Mouse (Mus musculus): ENCODE measurements at regions not wholly inside any gene's neighbourhood (a gene's known extent, or its start where the extent isn't known, plus 50 kb on each side); places are given as distances from the start of the nearest gene placed in this dataset.

DNA sequence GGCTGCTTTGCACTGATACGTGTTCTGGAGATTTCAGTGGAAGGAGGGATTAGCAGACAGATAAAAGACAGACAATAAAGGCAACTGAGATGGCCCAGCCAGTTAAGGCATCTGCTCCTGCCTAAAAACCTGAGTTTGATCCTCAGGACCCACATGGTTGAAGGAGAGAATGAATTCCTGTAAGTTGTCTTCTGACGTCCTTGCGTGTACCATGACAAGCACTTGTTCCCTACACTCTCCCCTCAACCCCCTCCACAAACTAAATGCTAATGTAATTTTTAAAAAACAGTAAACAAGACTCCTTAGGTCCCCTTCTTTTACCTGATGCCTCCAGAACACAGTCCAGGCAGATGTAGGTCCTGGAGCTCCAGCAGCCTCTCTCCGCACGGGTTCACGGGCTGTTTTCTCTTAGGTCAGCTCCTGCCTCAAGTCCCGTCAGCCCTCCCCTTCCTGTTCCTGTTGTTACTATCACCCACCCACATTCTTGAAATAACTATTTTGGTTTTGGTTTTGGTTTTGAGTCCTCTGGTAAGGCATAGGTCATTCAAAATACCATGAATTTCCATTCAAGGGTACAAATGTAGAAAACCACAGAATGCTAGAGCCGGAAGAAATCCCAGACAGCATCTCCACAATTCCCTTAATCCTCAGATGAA is 71.3 kb upstream of the Tgif1 start:
- no peak overlapping the region for H3K4me2 ChIP-seq (ENCODE audit: low read length)
- 77% methylated on average over 8 of the region's 8 CpGs for WGBS
- peak; percentile 54 for DNase-seq (ENCODE audit: low spot score)

DNA sequence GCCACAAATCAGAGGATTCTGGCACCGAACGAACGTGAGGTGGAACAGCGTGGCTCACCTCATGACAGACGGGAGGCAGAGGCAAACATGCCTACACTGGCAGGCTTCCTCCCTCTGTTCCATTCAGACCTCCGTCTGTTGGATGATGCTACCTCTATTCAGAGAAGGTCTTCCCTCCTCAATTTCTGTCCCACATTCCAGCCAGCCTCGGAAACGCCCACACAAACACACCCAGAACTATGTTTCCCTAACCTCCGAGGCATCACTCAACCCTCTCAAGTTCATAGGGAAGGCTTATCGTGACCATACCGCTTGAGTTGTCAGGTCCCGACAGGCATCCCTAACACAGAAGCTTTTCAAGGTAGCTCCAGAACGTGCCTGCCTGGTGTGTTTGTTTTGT is 68.3 kb upstream of the Tgif1 start:
- Histone ChIP-seq H3K4me1 (replicated peaks; ENCODE audit: insufficient read depth, low read length) (no peaks in the 10 kb centered on the region), H3K27me3 (ENCODE audit: insufficient read depth, low read length) (no peaks in the 10 kb centered on the region), H3K4me3 (replicated peaks; ENCODE audit: low read depth, low read length) (no peak overlapping the region), H3K9ac (ENCODE audit: low read depth, low read length) (no peak overlapping the region), H3K4me2 (ENCODE audit: low read length) (no peak overlapping the region), H3K9me3 (replicated peaks; ENCODE audit: low read length) (no peaks in the 10 kb centered on the region), H3K36me3 (ENCODE audit: insufficient read depth, low read length) (no peaks in the 10 kb centered on the region), H3K27ac (no peak overlapping the region)
- no peak for ATAC-seq (replicated peaks; ENCODE audit: low FRiP score, low read depth)
- 41% methylated on average over 13 of the region's 13 CpGs for WGBS
- no peak for DNase-seq (ENCODE audit: low spot score)
- TF ChIP-seq CTCF (IDR thresholded peaks at IDR 0.05; ENCODE audit: low read depth) = no peak

More for the DNA sequence above, 71.3 kb upstream of the Tgif1 start:
- Histone ChIP-seq H3K27me3 (ENCODE audit: insufficient read depth, low read length) (no peaks in the 10 kb centered on the region), H3K4me1 (replicated peaks; ENCODE audit: insufficient read depth, low read length) (no peaks in the 10 kb centered on the region), H3K27ac (no peak overlapping the region), H3K36me3 (ENCODE audit: insufficient read depth, low read length) (no peaks in the 10 kb centered on the region), H3K9ac (ENCODE audit: low read depth, low read length) (no peak overlapping the region), H3K4me3 (replicated peaks; ENCODE audit: low read depth, low read length) (no peak overlapping the region), H3K9me3 (replicated peaks; ENCODE audit: low read length) (no peaks in the 10 kb centered on the region)
- no peak for TF ChIP-seq CTCF (IDR thresholded peaks at IDR 0.05; ENCODE audit: low read depth)
- ATAC-seq (replicated peaks; ENCODE audit: low FRiP score, low read depth) = no peak

DNA sequence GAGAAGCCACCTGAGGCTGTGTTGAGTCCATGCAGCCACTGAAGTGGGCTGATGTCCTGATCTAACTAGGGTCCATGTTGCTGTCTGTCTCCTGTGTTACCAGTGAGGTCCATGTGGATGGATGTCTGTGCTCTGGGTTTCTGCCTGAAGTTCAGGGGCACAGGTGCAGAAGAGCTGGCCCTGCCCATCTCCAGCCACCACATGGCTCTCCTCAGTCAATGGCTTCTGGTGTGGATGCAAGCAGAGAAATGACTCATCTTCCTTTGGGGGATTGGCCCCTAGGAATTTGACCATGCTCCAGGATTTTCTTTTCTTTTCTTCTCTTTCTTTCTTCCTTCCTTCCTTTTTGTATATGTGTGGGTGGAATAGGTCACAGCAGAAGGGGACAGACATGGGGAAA is 66.8 kb upstream of the Tgif1 start:
- Histone ChIP-seq H3K27me3 (ENCODE audit: insufficient read depth, low read length) (no peaks in the 10 kb centered on the region), H3K4me2 (ENCODE audit: low read length) (no peak overlapping the region), H3K4me1 (replicated peaks; ENCODE audit: insufficient read depth, low read length) (no peaks in the 10 kb centered on the region), H3K9me3 (replicated peaks; ENCODE audit: low read length) (no peaks in the 10 kb centered on the region), H3K4me3 (replicated peaks; ENCODE audit: low read depth, low read length) (no peak overlapping the region), H3K36me3 (ENCODE audit: insufficient read depth, low read length) (no peaks in the 10 kb centered on the region), H3K27ac (no peak overlapping the region), H3K9ac (ENCODE audit: low read depth, low read length) (no peak overlapping the region)
- TF ChIP-seq CTCF (IDR thresholded peaks at IDR 0.05; ENCODE audit: low read depth) = no peak
- ATAC-seq (replicated peaks; ENCODE audit: low FRiP score, low read depth) (no peak), DNase-seq (ENCODE audit: low spot score) (no peak)

DNA sequence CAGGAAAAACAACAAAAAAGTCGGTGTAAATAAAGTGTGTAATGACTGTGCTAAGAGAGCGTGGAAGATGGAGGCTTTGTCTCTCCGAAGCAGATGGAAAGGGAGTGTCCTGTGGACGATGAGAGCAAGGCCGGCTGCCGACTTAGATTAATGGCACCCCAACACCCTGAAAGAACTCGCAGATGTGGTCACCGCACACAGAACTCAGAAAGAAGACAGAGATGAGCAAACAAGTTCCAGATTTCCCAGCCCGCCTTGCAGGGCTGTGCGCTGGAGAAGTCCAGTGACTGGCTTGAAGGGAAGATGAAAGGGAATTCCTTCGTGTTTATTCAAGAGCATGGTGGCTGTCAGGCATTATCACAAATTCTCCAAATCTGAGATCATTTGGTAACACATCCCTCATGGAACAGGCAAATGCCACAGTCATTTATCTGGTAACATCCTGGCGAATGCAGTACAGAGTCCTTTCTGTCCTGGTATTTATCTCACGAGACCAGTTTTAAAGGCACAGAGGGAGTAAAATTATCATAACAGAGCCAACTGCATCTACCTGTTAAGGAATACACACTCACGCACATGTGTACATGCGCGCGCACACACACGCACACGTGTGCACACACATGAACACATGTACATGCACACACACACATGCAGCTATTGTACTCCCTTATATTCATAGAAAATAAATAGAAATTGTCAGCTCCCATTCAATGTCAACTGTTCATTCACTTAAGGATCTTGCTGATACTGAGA is 64.0 kb upstream of the Tgif1 start:
- no peak overlapping the region for H3K4me2 ChIP-seq (ENCODE audit: low read length)
- DNase-seq (ENCODE audit: low spot score) (peak; percentile 7), ATAC-seq (replicated peaks; ENCODE audit: low FRiP score, low read depth) (no peak)
- H3K27me3 ChIP-seq (ENCODE audit: insufficient read depth, low read length) = no peaks in the 10 kb centered on the region
- H3K4me3 ChIP-seq (replicated peaks; ENCODE audit: low read depth, low read length) = no peak overlapping the region
- no peaks in the 10 kb centered on the region for H3K36me3 ChIP-seq (ENCODE audit: insufficient read depth, low read length)
- TF ChIP-seq CTCF (IDR thresholded peaks at IDR 0.05; ENCODE audit: low read depth) = no peak
- no peak overlapping the region for H3K27ac ChIP-seq
- 59% methylated on average over 19 of the region's 19 CpGs for WGBS
- no peaks in the 10 kb centered on the region for H3K4me1 ChIP-seq (replicated peaks; ENCODE audit: insufficient read depth, low read length)
- no peaks in the 10 kb centered on the region for H3K9me3 ChIP-seq (replicated peaks; ENCODE audit: low read length)
- no peak overlapping the region for H3K9ac ChIP-seq (ENCODE audit: low read depth, low read length)

DNA sequence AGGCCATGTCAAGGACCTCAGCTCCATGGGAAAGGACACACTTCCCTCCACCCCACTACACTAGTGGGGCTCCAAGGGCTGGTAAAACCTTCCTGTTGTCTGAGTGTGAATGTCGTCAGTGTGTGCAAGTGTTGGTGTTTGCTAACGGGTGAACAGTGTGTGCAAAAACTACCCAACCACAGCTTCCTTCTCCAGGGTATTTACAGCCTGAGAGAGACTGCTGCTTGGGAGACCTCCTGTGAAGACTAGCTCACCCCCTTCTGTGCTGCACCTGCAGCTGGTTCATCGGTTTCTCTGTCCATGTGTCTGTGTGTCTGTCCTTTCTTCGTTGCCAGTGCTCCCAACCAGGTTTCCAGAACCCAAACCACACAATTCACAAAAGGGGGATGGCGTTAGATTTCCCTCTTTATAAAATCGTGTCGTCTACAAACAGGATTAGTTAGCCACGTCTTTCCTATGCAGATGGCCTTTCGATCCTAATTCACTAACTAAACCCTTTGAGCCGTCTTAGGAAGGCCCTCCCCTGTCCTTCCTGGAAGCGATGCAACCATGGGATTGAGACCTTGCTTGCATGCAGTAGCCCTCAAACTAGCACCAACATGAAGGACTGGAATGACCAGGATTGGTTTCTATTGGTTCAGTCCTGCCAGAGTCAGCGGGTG is 62.9 kb upstream of the Tgif1 start:
- no peak overlapping the region for H3K27ac ChIP-seq
- no peak for ATAC-seq (replicated peaks; ENCODE audit: low FRiP score, low read depth)

DNA sequence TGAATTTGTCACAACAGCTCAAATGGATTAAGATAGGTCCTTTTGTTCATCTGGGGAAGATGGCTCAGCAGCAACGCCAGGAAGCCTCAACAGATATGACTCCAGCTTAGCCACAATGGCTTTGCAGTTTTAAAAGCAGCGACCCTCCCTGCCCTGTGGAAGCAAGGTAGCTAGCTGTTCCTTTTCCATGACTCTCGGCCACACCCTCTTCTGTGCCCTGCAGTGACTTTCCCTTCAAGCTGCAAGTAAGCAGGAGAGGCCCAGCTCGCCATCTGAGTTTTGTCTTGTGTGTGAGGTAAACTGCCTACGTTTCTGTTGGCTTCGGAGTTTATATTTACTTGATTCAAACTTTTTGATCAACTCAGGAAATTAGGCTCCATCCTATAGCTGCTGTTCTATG is 62.1 kb upstream of the Tgif1 start:
- no peak overlapping the region for H3K4me3 ChIP-seq (replicated peaks; ENCODE audit: low read depth, low read length)
- H3K9me3 ChIP-seq (replicated peaks; ENCODE audit: low read length) = no peaks in the 10 kb centered on the region
- no peaks in the 10 kb centered on the region for H3K4me1 ChIP-seq (replicated peaks; ENCODE audit: insufficient read depth, low read length)
- no peaks in the 10 kb centered on the region for H3K27me3 ChIP-seq (ENCODE audit: insufficient read depth, low read length)
- WGBS = 65% methylated on average over 6 of the region's 6 CpGs
- DNase-seq (ENCODE audit: low spot score) (no peak), ATAC-seq (replicated peaks; ENCODE audit: low FRiP score, low read depth) (no peak)
- H3K9ac ChIP-seq (ENCODE audit: low read depth, low read length) = no peak overlapping the region
- H3K27ac ChIP-seq = no peak overlapping the region
- no peaks in the 10 kb centered on the region for H3K36me3 ChIP-seq (ENCODE audit: insufficient read depth, low read length)
- H3K4me2 ChIP-seq (ENCODE audit: low read length) = no peak overlapping the region
- no peak for TF ChIP-seq CTCF (IDR thresholded peaks at IDR 0.05; ENCODE audit: low read depth)

More for the DNA sequence above, 62.9 kb upstream of the Tgif1 start:
- no peak overlapping the region for H3K4me3 ChIP-seq (replicated peaks; ENCODE audit: low read depth, low read length)
- no peak for TF ChIP-seq CTCF (IDR thresholded peaks at IDR 0.05; ENCODE audit: low read depth)
- H3K4me1 ChIP-seq (replicated peaks; ENCODE audit: insufficient read depth, low read length) = no peaks in the 10 kb centered on the region
- no peak for DNase-seq (ENCODE audit: low spot score)
- 74% methylated on average over 12 of the region's 12 CpGs for WGBS
- no peak overlapping the region for H3K4me2 ChIP-seq (ENCODE audit: low read length)
- no peaks in the 10 kb centered on the region for H3K9me3 ChIP-seq (replicated peaks; ENCODE audit: low read length)
- H3K9ac ChIP-seq (ENCODE audit: low read depth, low read length) = no peak overlapping the region
- H3K27me3 ChIP-seq (ENCODE audit: insufficient read depth, low read length) = no peaks in the 10 kb centered on the region
- H3K36me3 ChIP-seq (ENCODE audit: insufficient read depth, low read length) = no peaks in the 10 kb centered on the region
